Mouse (Mus musculus) ES-CJ7 (cell line): ENCODE measurements around the gene Gosr1.
A peak's percentile ranks its signal among the peaks of the same experiment; 100 is the strongest.
"Not testable (repeated sequence)": the region's sequence is repeated elsewhere in the genome, so short reads cannot be mapped to it uniquely, and the experiment has no call there.

ENCODE experiments used
- DNase-seq: peaks from one replicate; pipeline ENCODE4 v3.0.0; 2011; ENCODE audit warnings: low read depth, low spot score

Gene Gosr1

DNA sequence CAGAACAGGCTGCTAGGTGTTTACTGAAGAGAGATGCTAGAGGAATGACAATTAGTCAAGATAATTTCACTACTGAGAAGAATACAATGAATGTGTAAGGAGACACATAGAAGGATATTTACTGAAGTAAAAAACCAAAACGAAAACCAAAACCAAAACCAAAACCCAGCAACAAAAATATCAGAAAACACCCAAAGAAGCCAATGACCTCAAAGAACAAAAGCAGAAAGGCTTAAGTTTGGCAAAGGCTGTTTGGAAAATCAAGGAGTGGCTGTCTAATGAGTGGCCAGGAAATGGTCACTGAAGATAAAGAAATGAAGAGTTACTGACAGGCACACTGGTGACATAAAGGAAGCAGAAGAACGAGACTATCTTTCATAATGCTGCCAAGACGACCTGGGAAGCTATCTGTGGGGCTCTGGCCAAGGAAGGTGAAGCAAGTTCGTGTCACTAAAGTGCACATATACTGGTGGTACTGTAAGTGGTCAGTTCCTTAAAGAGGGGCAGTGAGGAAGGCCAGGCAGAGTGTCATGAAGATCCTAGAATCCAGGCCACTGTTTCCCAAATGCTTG, 27.5 kb downstream of the Gosr1 start:
- no peak for DNase-seq

DNA sequence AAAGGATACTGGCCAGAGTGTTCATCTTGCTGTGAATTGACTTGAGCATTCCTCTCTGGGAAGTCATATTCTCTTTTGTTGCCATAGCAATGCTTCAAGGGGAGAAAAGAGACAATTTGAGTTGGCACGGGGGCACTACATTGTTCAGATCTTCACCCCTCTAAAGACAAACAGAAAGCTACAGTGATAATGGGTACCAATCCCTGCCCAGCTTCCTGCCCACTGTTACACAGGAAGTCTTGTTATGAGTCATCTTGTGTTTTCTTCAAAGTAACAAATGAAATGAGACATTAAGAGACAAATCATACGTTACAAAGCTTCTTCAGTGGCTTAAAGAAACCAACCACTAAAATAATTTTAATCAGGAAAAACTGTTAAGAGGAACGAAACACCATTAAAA, 28.8 kb downstream of the Gosr1 start:
- no peak for DNase-seq

DNA sequence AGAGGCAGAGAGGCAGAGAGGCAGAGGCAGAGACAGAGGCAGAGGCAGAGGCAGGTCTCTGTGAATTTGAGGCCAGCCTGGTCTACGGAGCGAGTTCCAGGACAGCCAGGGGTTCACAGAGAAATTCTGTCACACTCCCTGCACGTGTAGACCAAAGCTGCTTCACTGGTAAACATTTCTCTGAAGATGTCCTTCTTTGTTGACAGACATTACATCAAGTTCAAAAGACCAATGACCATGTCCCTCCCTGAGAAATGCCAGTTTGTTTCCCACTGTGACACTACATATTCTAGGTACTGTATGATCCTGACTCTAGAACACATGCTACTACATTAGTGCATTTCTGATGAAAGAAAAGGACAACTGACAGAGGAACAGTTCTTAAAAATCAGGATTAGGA, 32.7 kb downstream of the Gosr1 start:
- DNase-seq = no peak

DNA sequence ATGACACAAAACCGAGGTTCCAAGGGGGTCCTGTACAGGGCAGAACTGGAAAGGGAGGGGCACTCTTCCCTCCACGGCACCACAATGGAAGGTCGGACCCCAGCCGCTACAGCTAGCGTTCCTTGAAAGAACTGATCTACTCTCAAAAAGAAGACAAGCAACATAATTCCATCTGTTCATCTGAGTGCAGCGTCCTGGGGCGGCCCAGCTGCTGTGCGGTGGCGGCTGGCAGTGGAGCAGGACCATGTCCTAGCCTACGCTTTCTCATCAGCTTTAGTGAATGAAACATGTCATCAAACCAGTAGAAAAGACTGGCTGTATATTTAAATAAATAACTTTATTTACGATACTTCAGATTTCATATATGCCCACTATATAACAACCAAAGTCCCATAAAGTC, 35.3 kb downstream of the Gosr1 start:
- no peak for DNase-seq

DNA sequence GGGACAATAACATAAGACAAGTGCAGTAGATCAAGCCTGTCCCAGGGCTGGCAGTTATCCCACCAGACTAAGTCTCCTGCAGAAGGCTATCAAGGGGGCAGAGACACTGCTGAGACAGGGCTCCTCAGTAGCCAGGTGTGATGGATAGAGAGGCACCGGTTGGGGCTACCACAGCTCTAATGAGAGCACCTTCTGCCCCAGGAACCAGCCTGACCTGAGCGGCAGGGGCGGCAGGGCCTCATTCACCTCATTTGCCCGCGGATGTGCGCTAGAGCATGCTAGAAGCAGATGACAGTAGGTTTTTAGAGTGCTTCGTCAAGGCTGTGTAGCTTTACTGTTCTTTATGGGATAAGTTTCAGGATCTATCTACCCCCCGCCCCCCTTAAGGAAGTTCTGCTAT, 39.5 kb downstream of the Gosr1 start:
- no peak for DNase-seq

DNA sequence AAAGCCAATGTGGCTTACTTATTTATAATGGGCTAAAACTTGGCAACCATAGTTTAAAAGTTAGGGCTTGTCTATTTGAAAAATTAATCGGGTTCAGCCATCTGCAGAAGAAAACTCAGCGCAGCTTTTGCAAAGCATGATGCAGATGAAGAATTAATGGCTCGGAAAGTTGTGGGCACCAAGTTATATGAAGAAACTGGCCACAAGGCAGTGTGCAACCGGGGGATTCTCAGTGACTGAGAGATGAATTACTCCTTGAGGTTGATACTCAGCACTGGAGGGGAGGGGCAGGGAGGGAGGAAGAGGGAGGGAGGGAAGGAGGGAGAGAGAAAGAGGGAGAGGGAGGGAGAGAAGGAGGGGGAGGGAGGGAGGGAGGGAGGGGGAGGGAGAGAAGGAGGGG, 46.4 kb downstream of the Gosr1 start:
- DNase-seq = no peak

DNA sequence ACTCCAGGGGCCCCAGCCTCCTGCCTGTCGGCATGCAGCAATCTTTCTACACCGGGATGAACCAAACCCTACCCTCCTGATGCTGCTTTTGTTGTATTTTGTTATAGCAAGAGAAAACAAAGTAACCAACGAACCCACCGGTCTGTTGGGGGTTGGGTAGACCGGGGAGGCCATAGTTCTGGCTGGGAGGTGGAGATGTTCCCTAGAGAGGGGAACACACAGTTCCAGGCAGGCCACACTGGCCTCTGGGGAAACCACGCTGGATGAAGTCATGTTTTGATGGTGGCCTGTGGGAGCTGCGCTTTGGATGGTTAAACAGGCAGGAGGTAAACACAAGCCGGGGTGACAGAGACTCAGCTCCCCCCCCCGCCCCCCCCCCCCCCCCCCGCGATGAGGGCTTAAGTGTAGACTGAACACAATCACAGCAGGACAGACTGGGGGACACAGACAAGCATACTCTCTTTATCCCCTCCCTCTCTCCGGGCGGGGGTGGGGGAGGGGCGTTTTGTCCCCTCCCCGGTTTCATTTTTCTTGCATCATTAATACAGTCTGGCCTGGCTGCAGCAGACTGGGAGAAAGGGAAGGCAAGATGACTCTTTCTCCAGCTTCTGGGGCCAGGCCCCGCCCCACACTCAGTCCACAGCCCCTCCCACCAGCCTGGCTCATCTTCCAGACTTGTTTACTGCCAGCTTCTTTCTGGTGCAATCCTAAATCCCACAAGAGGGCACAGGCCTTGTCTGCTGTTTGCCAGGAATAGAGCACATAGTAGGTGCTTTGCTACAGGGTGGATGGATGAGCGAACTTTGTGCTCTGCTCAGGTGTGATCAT, 53.5 kb downstream of the Gosr1 start:
- DNase-seq = peak; percentile 28

DNA sequence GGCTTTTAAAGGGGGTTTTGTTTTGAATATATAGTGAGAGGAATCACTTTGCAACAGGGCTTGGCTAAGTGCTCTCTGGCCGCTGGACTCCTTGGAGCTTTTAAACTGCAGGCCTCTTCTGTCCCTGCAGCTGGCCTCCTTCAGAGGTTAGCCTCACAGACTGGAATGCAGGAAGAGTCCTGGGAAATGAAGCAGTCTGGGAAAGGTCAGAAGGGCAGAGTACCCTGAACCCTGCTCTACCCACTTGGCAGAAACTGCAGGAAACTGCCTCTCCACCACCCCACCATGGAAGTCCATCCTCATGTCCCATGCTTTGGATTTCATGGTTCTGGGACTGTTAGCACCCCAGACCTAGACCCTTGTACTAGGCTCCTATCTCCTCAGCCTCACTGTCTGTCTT, 54.5 kb downstream of the Gosr1 start:
- no peak for DNase-seq

DNA sequence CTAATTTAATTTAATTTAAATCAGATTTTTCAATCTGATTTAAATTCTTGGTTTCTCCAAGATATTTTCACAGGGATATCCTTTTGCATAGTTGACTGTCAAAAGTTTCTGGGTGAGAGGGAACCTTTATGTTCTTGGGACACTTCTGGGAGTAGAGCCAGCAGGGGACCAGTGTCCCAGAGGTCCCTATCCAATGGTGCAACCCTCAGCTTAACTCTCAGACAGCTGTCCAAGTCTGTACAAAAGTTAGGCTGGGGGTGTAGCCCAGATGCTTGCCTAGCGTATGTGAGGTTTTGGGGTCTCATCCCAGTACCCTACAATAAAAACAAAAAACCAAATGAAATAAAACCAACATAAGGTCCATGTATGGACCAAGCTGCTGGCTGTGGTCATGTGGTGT, 55.3 kb downstream of the Gosr1 start:
- no peak for DNase-seq

DNA sequence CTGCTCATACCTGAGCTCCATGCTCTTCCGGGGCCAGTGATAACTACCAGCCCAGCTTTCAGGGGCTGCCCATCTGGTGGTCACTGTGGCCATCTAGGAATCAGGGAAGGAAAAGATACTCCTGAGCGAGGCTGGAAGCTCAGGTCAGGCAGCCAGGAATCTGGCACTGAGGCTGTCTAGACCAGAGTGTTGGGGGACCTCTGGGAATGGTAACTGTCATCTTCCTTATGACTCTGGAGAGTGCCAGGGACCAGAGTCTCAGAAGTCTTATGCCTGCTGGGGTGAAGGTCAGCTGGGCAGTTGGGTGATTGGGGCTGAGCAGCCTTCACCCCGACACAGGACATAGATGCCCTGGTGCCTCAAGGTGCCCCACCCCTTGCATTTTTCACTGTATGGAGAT, 55.7 kb downstream of the Gosr1 start:
- no peak for DNase-seq

DNA sequence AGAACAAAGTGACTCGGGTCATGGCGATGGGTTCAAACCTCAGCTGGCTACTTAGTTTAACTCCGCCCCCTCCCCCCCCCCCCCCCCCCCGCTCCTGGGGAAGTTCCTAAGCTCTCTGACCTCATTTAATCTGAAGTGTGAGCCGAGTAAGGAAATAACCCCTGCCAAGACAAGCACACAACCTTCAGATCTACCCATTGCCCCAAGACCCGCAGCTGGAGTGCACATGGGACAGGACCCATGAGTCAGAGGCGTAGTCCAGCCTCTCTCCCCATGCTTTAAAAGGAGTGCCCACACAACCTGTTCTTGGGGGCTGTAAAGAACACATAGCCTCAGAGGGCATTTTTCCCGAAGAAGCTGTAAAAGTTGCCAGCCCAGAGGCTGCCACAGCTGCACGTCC, 63.8 kb downstream of the Gosr1 start:
- DNase-seq = no peak

DNA sequence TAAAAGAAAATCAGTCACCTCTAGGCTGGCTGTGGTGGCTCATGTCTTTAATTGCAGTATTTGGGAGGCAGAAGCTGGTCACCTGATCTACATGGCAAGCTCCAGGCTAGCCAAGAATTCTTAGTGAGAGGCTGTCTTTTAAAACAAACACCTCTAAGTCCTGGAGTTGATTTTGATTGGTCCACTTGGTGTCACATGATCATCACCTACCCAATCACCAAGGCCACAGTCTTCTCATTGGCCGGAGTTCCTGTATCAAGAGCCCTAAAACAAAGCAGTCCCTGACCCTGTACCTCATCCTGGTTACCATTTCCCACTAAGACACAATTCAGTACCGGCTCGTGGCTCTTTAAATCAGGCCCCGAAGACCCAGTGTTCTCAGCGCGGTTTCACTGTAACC, 67.6 kb downstream of the Gosr1 start:
- DNase-seq = peak; percentile 82

DNA sequence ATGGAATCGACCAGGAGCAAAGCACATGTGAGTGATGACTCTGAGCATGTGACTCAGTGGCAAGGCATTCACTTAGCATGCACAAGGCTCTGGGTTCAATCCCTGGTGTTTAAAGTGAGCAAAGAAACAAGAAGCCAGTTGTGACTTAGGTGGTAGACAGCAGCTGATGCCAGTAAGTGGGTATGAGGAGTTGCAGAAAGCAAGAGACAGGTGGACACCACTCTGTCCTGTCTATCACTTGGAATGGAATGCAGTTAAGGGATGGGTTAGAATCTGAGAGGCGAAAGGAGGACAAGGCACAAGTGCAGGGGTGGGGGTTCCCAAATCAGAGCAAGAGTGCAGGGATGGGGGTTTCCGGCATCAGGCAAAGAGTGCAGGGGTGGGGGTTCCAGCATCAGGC, 71.3 kb downstream of the Gosr1 start:
- no peak for DNase-seq

DNA sequence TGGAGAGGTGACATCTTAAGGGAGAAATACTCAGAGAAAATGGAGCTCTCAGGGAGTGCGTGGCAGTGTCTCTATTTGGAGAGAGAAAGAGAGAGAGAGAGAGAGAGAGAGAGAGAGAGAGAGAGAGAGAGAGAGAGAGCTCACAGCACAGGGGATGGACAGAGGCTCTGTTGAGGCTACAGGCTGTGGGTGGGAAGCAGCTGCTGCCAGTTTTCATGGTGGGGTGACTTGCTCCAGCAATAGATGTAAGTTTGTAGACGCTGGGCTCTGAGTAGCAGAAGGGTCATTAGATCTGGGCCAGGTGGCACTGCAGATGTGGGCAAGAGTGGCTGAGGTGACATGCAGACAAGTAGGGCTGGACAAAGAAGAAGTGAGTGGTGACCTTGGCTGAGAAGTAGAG, 77.8 kb downstream of the Gosr1 start:
- no peak for DNase-seq

DNA sequence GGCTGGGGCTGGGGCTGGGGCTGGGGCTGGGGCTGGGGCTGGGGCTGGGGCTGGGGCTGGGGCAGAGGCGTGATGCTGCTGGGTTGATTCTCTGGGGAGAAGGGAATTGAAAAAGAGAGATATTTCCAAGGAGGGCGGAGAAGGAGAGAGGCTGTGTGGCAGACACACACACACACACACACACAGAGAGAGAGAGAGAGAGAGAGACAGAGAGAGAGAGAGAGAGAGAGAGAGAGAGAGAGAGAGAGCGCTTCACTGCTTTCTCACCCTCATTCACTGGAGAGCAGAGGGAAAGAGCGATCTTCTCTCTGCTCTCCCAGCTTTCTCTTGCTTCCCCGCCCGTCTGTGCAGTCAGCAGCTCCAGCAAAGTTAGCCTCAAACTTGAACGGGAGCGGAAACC, 83.9 kb downstream of the Gosr1 start, which contains the start of gene Trarg1:
Gene Trarg1, plus strand, starts transcription at position 301 of the 400 bp plus-strand sequence.
- DNase-seq = not testable (repeated sequence)
